Comparison of ENCODE assay signal across 28 mouse cellular contexts in genomic region chr9:29782697-29783096, GRCm38 (mm10).
DNase-seq lines count a peak whose midpoint lies in the region; ATAC-seq lines count a peak whose summit lies in the region.
"Had no signal": no experiment of that assay in that cellular context is flagged by ENCODE, and none has a peak within 500 bp of the region (broad histone marks: within the 10 kb centered on the region; RNA-seq: fewer than 3 reads in every experiment).

No protein-coding gene starts in this region.

- no peaks in the 10 kb centered on the region for H3K27me3 ChIP-seq in neural tube, embryonic 15.5 days (replicated peaks)
- peaks cover 42% of the 10 kb centered on the region for H3K27me3 ChIP-seq in forebrain, embryonic 12.5 days
- H3K27me3 ChIP-seq: CH12.LX; embryonic facial prominence, embryonic 13.5 days; embryonic facial prominence, embryonic 15.5 days had no signal

- H3K9ac ChIP-seq in neural tube, embryonic 15.5 days (replicated peaks): no peak overlapping the region
- no peak overlapping the region for H3K9ac ChIP-seq in forebrain, embryonic 12.5 days
- H3K9ac ChIP-seq: embryonic facial prominence, embryonic 13.5 days; embryonic facial prominence, embryonic 15.5 days; forebrain, embryonic 13.5 days; forebrain, embryonic 15.5 days; forebrain, postnatal 0 days had no signal

- no peaks in the 10 kb centered on the region for H3K36me3 ChIP-seq in neural tube, embryonic 15.5 days
- H3K36me3 ChIP-seq in forebrain, embryonic 12.5 days (replicated peaks): no peaks in the 10 kb centered on the region
- H3K36me3 ChIP-seq: embryonic facial prominence, embryonic 13.5 days; embryonic facial prominence, embryonic 15.5 days; forebrain, embryonic 10.5 days; forebrain, embryonic 15.5 days; G1E had no signal

- no peaks in the 10 kb centered on the region for H3K4me1 ChIP-seq in neural tube, embryonic 15.5 days
- no peaks in the 10 kb centered on the region for H3K4me1 ChIP-seq in forebrain, embryonic 12.5 days
- H3K4me1 ChIP-seq: embryonic facial prominence, embryonic 13.5 days; embryonic facial prominence, embryonic 15.5 days; forebrain, embryonic 10.5 days; forebrain, embryonic 13.5 days; forebrain, embryonic 15.5 days had no signal

- ATAC-seq in hematopoietic stem cell, adult 5-6 weeks (replicated peaks in 1 of 2; ENCODE audit: insufficient read depth in 1 of 2, low FRiP score in 2 of 2, low TSS enrichment in 1 of 2, low read depth in 1 of 2, poor library complexity in 2 of 2, severe bottlenecking in 2 of 2): peak; percentile 64 to 78; a peak in 3 of 4 replicates
- peak; percentile 59 for ATAC-seq in megakaryocyte progenitor cell, adult 5-6 weeks (replicated peaks; ENCODE audit: poor library complexity)
- ATAC-seq in neural tube, embryonic 15.5 days (ENCODE audit: low FRiP score): no peak
- ATAC-seq in forebrain, embryonic 12.5 days (ENCODE audit: low FRiP score): no peak
- ATAC-seq: activated CD4-positive, CD25-positive, alpha-beta regulatory T cell, adult 4 months; CD4-positive, CD25-positive, alpha-beta regulatory T cell, adult 4 months; forebrain, embryonic 13.5 days; forebrain, embryonic 15.5 days; forebrain, postnatal 0 days; Patski had no signal

- H3K4me3 ChIP-seq in neural tube, embryonic 15.5 days (replicated peaks): no peak overlapping the region
- H3K4me3 ChIP-seq in forebrain, embryonic 12.5 days (replicated peaks): no peak overlapping the region
- H3K4me3 ChIP-seq: embryonic facial prominence, embryonic 13.5 days; embryonic facial prominence, embryonic 15.5 days; erythroblast, embryonic 14.5 days; forebrain, embryonic 10.5 days; forebrain, embryonic 13.5 days; forebrain, embryonic 15.5 days had no signal

- H3K27ac ChIP-seq in neural tube, embryonic 15.5 days (replicated peaks): no peak overlapping the region
- H3K27ac ChIP-seq in forebrain, embryonic 12.5 days: no peak overlapping the region
- H3K27ac ChIP-seq: embryonic facial prominence, embryonic 13.5 days; embryonic facial prominence, embryonic 15.5 days; forebrain, embryonic 10.5 days; forebrain, embryonic 13.5 days; forebrain, embryonic 15.5 days had no signal

- no peak overlapping the region for H3K4me2 ChIP-seq in neural tube, embryonic 15.5 days
- H3K4me2 ChIP-seq in forebrain, embryonic 12.5 days: no peak overlapping the region
- H3K4me2 ChIP-seq: embryonic facial prominence, embryonic 13.5 days; embryonic facial prominence, embryonic 15.5 days; forebrain, embryonic 13.5 days; forebrain, embryonic 15.5 days had no signal

- DNase-seq in heart, adult 11 months: peak; percentile 79
- no peak for DNase-seq in heart, adult 9 months (ENCODE audit: low spot score in 2 of 2)
- DNase-seq: adrenal gland, adult 8-10 months; adrenal gland, postnatal 14 days; adrenal gland, postnatal 36 days; B cell, adult 2 months; cerebellum, adult 11-12 months; cerebellum, adult 2 months; cerebellum, adult 9-10 months; cerebellum, postnatal 10 days; cerebellum, postnatal 25 days; embryo, embryonic 11 days; forebrain, postnatal 0 days had no signal

- H3K9me3 ChIP-seq in neural tube, embryonic 15.5 days (replicated peaks): no peaks in the 10 kb centered on the region
- H3K9me3 ChIP-seq in forebrain, embryonic 12.5 days: no peaks in the 10 kb centered on the region
- H3K9me3 ChIP-seq: embryonic facial prominence, embryonic 13.5 days; embryonic facial prominence, embryonic 15.5 days; forebrain, embryonic 10.5 days; forebrain, embryonic 13.5 days; forebrain, embryonic 15.5 days had no signal

- 82% methylated on average over 4 of the region's 4 CpGs for WGBS in neural tube, embryonic 15.5 days
- WGBS in forebrain, embryonic 12.5 days: 90% methylated on average over 4 of the region's 4 CpGs

Comparison
In these comparisons a context has a peak if more than half of its experiments do, and no peak if none do; other contexts are left out.
1. ATAC-seq: peak in hematopoietic stem cell, adult 5-6 weeks (2 of 2) and megakaryocyte progenitor cell, adult 5-6 weeks (single experiment); none in neural tube, embryonic 15.5 days (single experiment) and forebrain, embryonic 12.5 days (single experiment).